Mouse (Mus musculus) megakaryocyte, embryonic 14.5 days (primary cell): ENCODE measurements around the gene Gm17334. TPM values are rescaled to one million over a fixed set of nuclear protein-coding genes. Genes with fewer than 3 reads are reported as not detected.
"Not testable (repeated sequence)": the region's sequence is repeated elsewhere in the genome, so short reads cannot be mapped to it uniquely, and the experiment has no call there.

Experiments
- H3K27me3 ChIP-seq: replicated peaks from 2 replicates; pipeline ENCODE3; 2012; ENCODE audit warnings: inconsistent platforms
- H3K36me3 ChIP-seq: replicated peaks from 2 replicates; pipeline ENCODE3; 2012; ENCODE audit warnings: low read length, inconsistent platforms, mixed read lengths
- H3K4me1 ChIP-seq: 2 replicates; pipeline ENCODE4 v1.6.1; 2012; ENCODE audit warnings: inconsistent platforms
- H3K4me3 ChIP-seq: replicated peaks from 2 replicates; pipeline ENCODE3; 2012; ENCODE audit warnings: moderate library complexity, mild to moderate bottlenecking, inconsistent platforms
- H3K9me3 ChIP-seq: 2 replicates; pipeline ENCODE4 v1.6.1; 2012; ENCODE audit warnings: inconsistent platforms
- FLI1 ChIP-seq: IDR thresholded peaks from 2 replicates; pipeline ENCODE4 v1.6.1; 2012; ENCODE audit warnings: low read length, inconsistent platforms, mixed read lengths
- GATA1 ChIP-seq: IDR thresholded peaks from 3 replicates; pipeline ENCODE4 v1.6.1; 2012; ENCODE audit warnings: mixed read lengths, low read length, inconsistent platforms, borderline replicate concordance
- polyA plus RNA-seq: library from polyadenylated mRNA; stranded (reverse); fragments of >175 nt; gene quantifications from 2 replicates; pipeline ENCODE4 v1.2.3, GENCODE M21; 2012; ENCODE audit warnings: low replicate concordance; ENCODE audit not compliant: insufficient read depth

Gene Gm17334
- polyA plus RNA-seq, 1 experiment, result not detected

DNA sequence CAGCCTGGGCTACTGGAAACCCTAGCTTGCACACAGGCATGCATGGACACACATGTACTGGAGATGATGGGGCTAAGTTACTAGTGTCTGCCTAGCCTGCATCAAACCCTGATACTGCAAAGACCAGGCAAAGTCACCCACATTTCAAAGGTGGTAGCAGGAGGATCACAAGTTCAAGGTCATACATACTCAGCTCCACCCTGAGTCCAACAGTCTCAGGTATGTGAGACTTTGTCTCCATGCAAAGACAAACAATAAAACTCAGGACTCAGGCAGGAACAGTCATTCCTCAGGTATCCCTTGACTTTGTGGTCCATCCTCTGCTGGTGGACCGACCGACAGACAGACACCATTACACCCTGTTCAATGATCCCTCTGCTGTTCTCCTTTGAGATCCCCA lies 10.6 kb downstream of the Gm17334 start:
- TF ChIP-seq GATA1, result no peak
- TF ChIP-seq FLI1, result no peak

DNA sequence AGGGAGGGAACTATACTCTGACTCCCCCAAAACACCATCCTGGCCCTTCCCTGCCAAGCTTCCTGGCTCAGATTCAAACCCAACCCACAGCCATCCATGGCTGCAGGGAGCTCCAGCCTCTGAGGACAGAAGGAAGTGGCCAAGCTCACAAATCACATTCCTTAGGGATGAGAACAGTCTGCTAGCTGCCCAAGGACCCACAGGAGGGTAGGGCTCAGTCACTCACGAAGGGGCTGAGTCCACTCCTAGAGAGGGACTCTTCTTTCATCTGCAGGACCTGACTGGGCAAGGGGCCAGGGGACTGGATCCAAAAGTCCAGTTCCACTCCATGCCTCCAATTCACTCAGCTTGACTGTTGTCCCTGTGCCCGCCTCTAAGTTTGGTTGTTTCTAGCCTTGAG lies 11.2 kb downstream of the Gm17334 start:
- Histone ChIP-seq H3K4me1 (peaks cover 68% of the 10 kb centered on the region), H3K36me3 (no peaks in the 10 kb centered on the region), H3K27me3 (no peaks in the 10 kb centered on the region), H3K9me3 (no peaks in the 10 kb centered on the region), H3K4me3 (no peak overlapping the region)
- TF ChIP-seq FLI1, result no peak
- TF ChIP-seq GATA1, result no peak

More for the DNA sequence above, 10.6 kb downstream of the Gm17334 start:
- Histone ChIP-seq H3K27me3 (no peaks in the 10 kb centered on the region), H3K4me3 (peak overlapping the region; percentile 99), H3K36me3 (no peaks in the 10 kb centered on the region), H3K9me3 (no peaks in the 10 kb centered on the region), H3K4me1 (peaks cover 71% of the 10 kb centered on the region)

DNA sequence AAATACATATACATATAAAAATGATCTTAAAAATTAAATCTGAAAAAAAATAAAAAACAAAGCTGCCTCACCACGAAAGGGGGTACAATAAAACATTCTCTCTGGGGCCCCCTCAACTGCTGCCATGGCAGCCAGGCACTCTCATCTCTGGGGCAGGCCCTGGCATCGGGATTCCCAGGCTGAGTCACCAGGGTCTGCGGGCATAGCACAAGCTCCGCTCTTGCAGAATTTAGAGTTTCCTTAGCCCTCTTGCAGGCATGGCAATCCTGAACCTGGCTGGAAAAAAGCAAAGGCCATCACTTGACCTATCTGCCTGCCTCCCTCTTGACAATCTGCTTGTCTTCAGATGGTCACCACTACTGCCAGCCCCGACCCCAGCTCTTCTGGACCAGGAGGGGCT lies 11.7 kb downstream of the Gm17334 start:
- no peaks in the 10 kb centered on the region for H3K36me3 ChIP-seq
- H3K4me1 ChIP-seq, result peaks cover 72% of the 10 kb centered on the region
- H3K9me3 ChIP-seq, result no peaks in the 10 kb centered on the region
- no peak overlapping the region for H3K4me3 ChIP-seq
- no peak for TF ChIP-seq FLI1
- TF ChIP-seq GATA1, result no peak
- no peaks in the 10 kb centered on the region for H3K27me3 ChIP-seq

DNA sequence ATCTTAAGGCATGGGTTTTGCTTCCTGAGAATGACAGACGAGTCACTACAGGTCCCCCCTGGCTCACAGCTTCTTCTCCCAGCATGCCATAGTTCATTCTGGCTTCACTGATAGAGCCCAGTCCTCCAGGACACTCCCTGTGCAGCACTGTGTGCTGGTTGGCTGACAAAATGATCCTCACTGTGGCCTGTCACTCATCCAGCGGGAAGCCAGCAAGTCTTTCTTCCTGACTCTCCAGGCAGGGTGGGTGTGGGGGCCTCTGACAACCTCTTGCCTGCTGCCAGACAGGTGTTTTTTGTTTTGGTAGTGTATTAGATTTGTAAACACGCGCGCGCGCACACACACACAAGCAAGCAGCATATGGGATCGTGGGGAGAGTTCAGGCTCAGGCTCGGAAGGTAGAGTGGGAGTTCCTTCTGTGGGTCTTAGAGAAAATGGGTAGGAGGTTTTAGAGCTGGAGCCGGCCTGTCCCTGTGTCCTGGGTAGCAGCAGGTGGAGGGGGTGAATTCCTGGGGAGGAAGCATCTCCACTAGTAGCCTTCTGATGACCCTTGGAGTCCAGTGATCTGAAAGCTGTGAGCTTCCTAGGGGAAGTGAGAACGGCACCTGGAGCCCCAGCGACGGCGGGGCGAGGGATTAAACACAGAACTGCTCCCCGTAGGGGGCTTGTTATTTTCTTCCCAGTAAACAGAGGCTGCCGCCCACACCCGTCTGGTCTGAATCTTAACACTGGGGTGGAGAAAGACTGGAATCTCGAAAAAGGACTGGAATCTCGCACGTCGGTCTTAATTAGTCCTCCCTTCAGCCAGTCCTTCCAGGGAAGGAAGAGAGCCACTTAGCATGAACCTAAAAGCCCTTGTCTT lies 13.2 kb downstream of the Gm17334 start:
- TF ChIP-seq FLI1 (no peak), GATA1 (no peak)
- no peaks in the 10 kb centered on the region for H3K27me3 ChIP-seq
- no peaks in the 10 kb centered on the region for H3K9me3 ChIP-seq
- no peaks in the 10 kb centered on the region for H3K36me3 ChIP-seq
- H3K4me1 ChIP-seq, result peaks cover 65% of the 10 kb centered on the region
- H3K4me3 ChIP-seq, result peak overlapping the region; percentile 14

DNA sequence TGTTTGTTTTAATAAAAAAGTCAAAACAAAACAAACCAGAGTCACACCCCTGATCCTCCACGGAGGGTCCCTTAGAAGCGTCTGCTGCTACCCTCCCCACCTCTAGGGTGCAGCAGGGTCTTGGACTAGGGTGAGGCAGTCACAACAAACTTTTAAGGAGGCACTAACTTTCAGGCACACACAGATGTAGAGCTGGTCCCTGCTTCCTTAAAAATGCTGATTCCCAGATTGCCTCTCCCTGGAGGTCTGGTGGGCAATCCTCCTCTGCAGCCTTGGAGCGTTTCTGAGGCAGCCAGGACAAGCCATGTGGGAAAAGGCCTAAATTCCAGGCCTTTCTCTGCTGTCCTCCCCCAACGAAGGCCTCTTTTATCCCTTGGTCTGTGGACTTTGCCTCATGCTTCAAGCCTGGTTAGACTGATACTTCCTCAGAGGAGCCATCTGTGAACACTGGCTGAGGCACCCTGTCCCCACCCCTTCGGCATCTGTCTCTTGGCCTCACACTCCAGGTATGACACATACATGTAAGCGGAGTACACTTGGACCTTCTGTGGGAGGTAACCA lies 14.1 kb downstream of the Gm17334 start:
- Histone ChIP-seq H3K36me3 (no peaks in the 10 kb centered on the region), H3K4me3 (no peak overlapping the region), H3K27me3 (no peaks in the 10 kb centered on the region), H3K9me3 (no peaks in the 10 kb centered on the region), H3K4me1 (peaks cover 56% of the 10 kb centered on the region)
- TF ChIP-seq FLI1 (no peak), GATA1 (no peak)

DNA sequence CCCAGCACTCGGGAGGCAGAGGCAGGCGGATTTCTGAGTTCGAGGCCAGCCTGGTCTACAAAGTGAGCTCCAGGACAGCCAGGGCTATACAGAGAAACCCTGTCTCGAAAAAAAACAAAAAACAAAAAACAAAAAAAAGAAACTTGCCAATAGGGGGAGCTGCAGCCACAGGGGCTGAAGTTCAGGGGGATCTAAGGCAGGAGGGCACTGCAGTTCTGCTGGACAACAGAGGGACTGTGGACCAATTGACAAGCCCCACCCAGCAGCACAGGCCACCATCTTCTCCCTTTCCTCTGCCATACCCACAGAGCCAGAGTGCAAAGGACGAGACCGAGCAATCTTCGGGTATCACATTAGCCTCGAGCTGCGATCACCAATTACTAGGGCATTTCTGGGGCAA lies 15.0 kb downstream of the Gm17334 start:
- H3K9me3 ChIP-seq, H3K4me3 ChIP-seq, H3K27me3 ChIP-seq, H3K36me3 ChIP-seq: not testable (repeated sequence)
- H3K4me1 ChIP-seq, result peaks cover 48% of the 10 kb centered on the region

DNA sequence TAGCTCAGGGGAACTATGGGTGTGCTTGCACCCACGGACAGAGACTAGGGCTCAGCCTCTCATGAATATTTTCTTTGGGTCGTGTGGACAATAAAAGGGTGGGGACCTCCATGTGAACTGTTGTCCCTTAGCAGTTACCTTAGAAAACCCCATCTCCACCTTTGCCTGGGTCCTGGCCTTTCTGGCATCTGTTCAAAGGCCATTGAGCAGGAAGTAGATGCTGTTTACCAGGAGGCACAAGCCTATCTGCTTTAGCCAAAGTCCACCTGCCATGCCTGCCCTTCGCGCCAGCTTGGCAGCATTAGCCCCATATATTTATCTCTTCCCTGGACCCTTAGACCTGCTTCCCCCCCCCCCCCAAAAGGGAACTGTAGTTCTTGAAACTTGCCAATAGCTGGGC lies 15.4 kb downstream of the Gm17334 start:
- Histone ChIP-seq H3K9me3 (peaks cover 10% of the 10 kb centered on the region), H3K36me3 (no peaks in the 10 kb centered on the region), H3K4me3 (no peak overlapping the region), H3K4me1 (peaks cover 43% of the 10 kb centered on the region), H3K27me3 (peaks cover 4% of the 10 kb centered on the region)
- TF ChIP-seq FLI1 (no peak), GATA1 (no peak)

DNA sequence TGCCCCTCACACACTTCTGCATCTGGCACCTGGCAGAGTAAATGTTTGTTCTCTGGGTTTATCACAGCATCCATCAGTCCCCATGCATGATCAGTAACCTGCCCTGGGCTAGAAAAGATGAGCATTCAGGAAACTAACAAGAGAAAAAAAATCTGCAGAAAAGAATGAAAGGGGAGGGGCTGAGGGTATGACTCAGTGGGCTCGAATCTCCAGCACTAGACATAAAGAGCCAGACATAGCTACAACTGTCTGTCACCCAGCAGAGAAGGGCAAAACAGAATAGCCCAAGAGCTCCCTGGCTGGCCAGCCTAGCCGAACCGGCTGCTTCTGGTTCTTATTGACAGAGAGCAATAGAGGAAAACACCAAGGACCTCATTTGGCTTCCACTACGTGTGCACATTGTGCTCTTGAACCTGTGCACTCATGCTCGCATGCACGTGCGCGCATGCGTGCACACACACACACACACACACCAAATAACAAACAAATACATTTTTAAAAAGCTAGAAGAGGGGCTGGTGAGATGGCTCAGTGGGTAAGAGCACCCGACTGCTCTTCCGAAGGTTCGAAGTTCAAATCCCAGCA lies 17.9 kb downstream of the Gm17334 start:
- peaks cover 4% of the 10 kb centered on the region for H3K27me3 ChIP-seq
- no peaks in the 10 kb centered on the region for H3K36me3 ChIP-seq
- peaks cover 14% of the 10 kb centered on the region for H3K9me3 ChIP-seq
- H3K4me1 ChIP-seq, result peaks cover 25% of the 10 kb centered on the region
- TF ChIP-seq GATA1 (no peak), FLI1 (no peak)
- H3K4me3 ChIP-seq, result no peak overlapping the region

DNA sequence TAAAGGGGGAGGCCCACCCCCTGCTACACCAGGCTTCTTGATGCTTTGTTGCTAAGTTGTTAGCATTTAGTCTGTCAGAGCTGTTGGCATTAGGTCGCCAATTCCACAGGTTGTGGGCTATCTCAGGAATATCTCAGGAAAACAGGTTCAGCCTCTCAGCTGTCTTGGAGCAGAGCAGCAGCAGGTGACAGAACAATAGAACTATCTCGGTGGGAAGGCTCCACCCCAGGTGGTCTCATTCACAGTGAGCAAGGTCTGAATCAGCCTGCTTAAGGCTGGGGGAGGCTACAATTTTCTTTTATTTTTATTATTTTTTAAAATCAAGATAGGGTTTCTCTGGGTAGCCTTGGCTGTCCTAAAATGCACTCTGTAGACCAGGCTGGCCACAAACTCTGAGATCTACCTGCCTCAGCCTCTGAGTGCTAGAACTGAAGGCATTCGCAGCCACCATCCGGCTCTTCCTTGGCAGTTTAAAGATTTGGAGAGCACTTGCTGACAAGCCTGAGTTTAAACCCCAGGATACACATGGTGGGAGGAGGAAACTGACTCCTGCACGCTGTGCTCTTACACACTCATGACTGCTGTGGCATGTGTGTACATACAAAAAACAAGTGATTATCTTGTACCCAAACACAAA lies 23.2 kb downstream of the Gm17334 start:
- Histone ChIP-seq H3K36me3 (no peaks in the 10 kb centered on the region), H3K27me3 (peaks cover 4% of the 10 kb centered on the region), H3K9me3 (peaks cover 14% of the 10 kb centered on the region), H3K4me3 (no peak overlapping the region), H3K4me1 (peaks cover 22% of the 10 kb centered on the region)
- TF ChIP-seq FLI1 (no peak), GATA1 (no peak)

DNA sequence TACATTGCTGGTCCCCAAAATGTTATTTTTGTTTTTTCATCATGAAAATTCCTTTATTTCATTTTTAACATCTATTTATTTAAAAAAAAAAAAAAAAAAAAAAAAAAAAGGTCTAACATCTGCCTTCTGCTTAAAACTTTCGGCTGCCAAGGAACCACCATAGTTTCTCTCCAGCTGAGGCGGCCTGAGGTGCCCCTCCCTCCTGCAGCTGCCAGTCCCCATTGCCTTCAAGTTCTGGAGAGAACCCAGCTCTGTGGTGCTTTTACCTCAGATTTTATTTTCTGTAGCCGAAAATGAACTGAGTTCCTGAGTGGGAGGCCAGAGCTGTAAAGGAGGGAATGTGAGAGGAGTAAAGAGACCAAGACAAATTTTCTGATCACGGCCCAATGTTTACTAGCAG lies 23.7 kb downstream of the Gm17334 start:
- peaks cover 22% of the 10 kb centered on the region for H3K4me1 ChIP-seq
- TF ChIP-seq GATA1, result no peak
- no peak for TF ChIP-seq FLI1

More for the DNA sequence above, 23.7 kb downstream of the Gm17334 start:
- Histone ChIP-seq H3K27me3 (peaks cover 7% of the 10 kb centered on the region), H3K36me3 (no peaks in the 10 kb centered on the region), H3K9me3 (peaks cover 14% of the 10 kb centered on the region), H3K4me3 (no peak overlapping the region)
